Mouse (Mus musculus) bone marrow, adult 2 months (tissue): Measurements from ENCODE around the gene Prkci.

ENCODE experiments used
- CTCF ChIP-seq: fragments of 200-500 bp; IDR thresholded peaks from 2 replicates; pipeline ENCODE4 v1.5.1; 2011; ENCODE audit warnings: low read length, control low read depth; ENCODE audit not compliant: control insufficient read depth, insufficient read depth
- POLR2A ChIP-seq: fragments of 200-500 bp; IDR thresholded peaks from 2 replicates; pipeline ENCODE4 v1.6.1; 2011; ENCODE audit warnings: low read depth, mild to moderate bottlenecking, control low read depth, low read length, borderline replicate concordance; ENCODE audit not compliant: control insufficient read depth

- TF ChIP-seq POLR2A = no peak
- no peak for TF ChIP-seq CTCF
Observed at GRCm38 (mm10) chr3:30994859-30995258, 688 bp upstream of the Prkci start.
